ENCODE assay signal across 7 mouse cellular contexts in the genomic region with DNA sequence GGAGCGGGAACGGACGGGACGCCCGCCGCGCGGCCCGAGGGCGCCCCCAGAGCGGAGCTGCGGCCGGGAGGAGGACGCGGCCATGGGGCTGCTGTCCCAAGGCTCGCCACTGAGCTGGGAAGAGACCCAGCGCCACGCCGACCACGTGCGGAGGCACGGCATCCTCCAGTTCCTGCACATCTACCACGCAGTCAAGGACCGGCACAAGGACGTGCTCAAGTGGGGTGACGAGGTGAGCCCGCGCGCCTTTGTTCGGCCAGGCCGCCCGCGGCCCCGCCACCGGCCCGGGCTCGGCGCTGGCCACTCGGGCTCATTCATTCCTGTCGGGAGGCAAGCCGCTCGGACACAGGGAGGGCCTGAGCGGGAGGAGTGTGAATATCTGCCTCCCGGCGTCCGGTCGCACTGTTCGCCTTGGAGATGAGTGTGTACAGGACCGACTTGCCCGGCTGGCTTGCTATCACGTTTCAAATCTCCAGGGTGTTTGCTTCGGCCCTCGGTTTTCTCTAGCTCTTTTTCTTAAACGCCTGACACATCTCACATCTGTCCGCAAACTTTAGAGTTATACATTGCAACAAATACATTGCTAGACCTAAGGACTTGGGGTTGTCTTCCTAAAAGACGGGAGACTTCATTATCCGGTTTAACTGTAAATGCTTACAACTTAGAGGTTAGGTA. TPM values are rescaled to one million over a fixed set of nuclear protein-coding genes. Genes with fewer than 3 reads are reported as not detected.
DNase-seq lines count a peak whose midpoint lies in the region; ATAC-seq and TF ChIP-seq lines count a peak whose summit lies in the region.

No protein-coding gene starts in this region.

- H3K9ac ChIP-seq in ES-E14 (ENCODE audit: insufficient read depth, low read depth, low read length, poor library complexity, severe bottlenecking) = peak overlapping the region; percentile 79
- peak overlapping the region; percentile 88 for H3K9ac ChIP-seq in kidney, embryonic 16.5 days (replicated peaks; ENCODE audit: low read length)
- H3K9ac ChIP-seq in lung, embryonic 14.5 days = peak overlapping the region; percentile 76
- peak overlapping the region; percentile 80 for H3K9ac ChIP-seq in neural tube, embryonic 14.5 days (replicated peaks; ENCODE audit: low read depth, low read length)

- H3K4me3 ChIP-seq in ES-E14 (ENCODE audit: insufficient read depth in 1 of 2, low read depth in 1 of 2, low read length in 2 of 2, poor library complexity in 1 of 2, severe bottlenecking in 1 of 2) = peak overlapping the region; percentile 79 to 88
- peak overlapping the region; percentile 78 for H3K4me3 ChIP-seq in kidney, embryonic 16.5 days (ENCODE audit: low read length)
- H3K4me3 ChIP-seq in lung, embryonic 14.5 days (ENCODE audit: low read depth, low read length) = peak overlapping the region; percentile 76
- H3K4me3 ChIP-seq in neural tube, embryonic 14.5 days (ENCODE audit: low read depth, low read length) = peak overlapping the region; percentile 82

- no peak for DNase-seq in ES-E14 (ENCODE audit: low read depth, low spot score)
- DNase-seq in adrenal gland, adult 8-10 months = peak; percentile 74
- peak; percentile 83 for DNase-seq in embryo, embryonic 9.5 days (ENCODE audit: extremely low spot score)
- DNase-seq in gastrocnemius, postnatal 4 days (ENCODE audit: low spot score in 2 of 2) = peak; percentile 58 to 75
- peak; percentile 80 for DNase-seq in lung, embryonic 14.5 days

- peak overlapping the region; percentile 63 for H3K4me2 ChIP-seq in kidney, embryonic 16.5 days (replicated peaks; ENCODE audit: low read depth, low read length)
- H3K4me2 ChIP-seq in lung, embryonic 14.5 days = peak overlapping the region; percentile 79
- peak overlapping the region; percentile 70 for H3K4me2 ChIP-seq in neural tube, embryonic 14.5 days (ENCODE audit: low read depth, low read length)

- no peaks in the 10 kb centered on the region for H3K9me3 ChIP-seq in ES-E14 (ENCODE audit: control insufficient read depth, insufficient read depth, low read depth, low read length)
- no peaks in the 10 kb centered on the region for H3K9me3 ChIP-seq in kidney, embryonic 16.5 days (ENCODE audit: low read length)
- no peaks in the 10 kb centered on the region for H3K9me3 ChIP-seq in lung, embryonic 14.5 days (ENCODE audit: low read depth, low read length)
- H3K9me3 ChIP-seq in neural tube, embryonic 14.5 days (ENCODE audit: control insufficient read depth, low read length) = no peaks in the 10 kb centered on the region

- under 1% methylated on average over 56 of the region's 57 CpGs for WGBS in kidney, embryonic 16.5 days
- 0% methylated on average over 56 of the region's 57 CpGs for whole genome bisulfite sequencing in lung, embryonic 14.5 days
- under 1% methylated on average over 42 of the region's 57 CpGs for WGBS in neural tube, embryonic 14.5 days

- ATAC-seq in kidney, embryonic 16.5 days (ENCODE audit: low FRiP score, low TSS enrichment) = peak; percentile 85
- ATAC-seq in lung, embryonic 14.5 days (ENCODE audit: insufficient read depth) = peak; percentile 82
- peak; percentile 83 for ATAC-seq in neural tube, embryonic 14.5 days (ENCODE audit: low read depth)

- H3K4me1 ChIP-seq in ES-E14 (ENCODE audit: control insufficient read depth in 2 of 2, insufficient read depth in 2 of 2, low read length in 2 of 2, poor library complexity in 1 of 2) = peaks cover 0 to 4% of the 10 kb centered on the region in 2 experiments; a peak in 1 of 4 replicates
- peaks cover 19% of the 10 kb centered on the region; the same call in 1 of the 2 replicates for H3K4me1 ChIP-seq in kidney, embryonic 16.5 days (ENCODE audit: insufficient read depth, low read length)
- 0 out of 2 replicates have a peak, but pooled peaks cover 4% of the 10 kb centered on the region for H3K4me1 ChIP-seq in lung, embryonic 14.5 days (ENCODE audit: insufficient read depth)
- 0 out of 2 replicates have a peak, but pooled peaks cover 7% of the 10 kb centered on the region for H3K4me1 ChIP-seq in neural tube, embryonic 14.5 days (ENCODE audit: control insufficient read depth, insufficient read depth, low read length)

- no peak overlapping the region for H3K27ac ChIP-seq in ES-E14 (ENCODE audit: insufficient read depth, low read depth, low read length, poor library complexity, severe bottlenecking)
- peak overlapping the region; percentile 83 for H3K27ac ChIP-seq in kidney, embryonic 16.5 days (ENCODE audit: low read length)
- H3K27ac ChIP-seq in lung, embryonic 14.5 days (ENCODE audit: low read depth) = peak overlapping the region; percentile 80
- H3K27ac ChIP-seq in neural tube, embryonic 14.5 days (ENCODE audit: low read depth, low read length) = peak overlapping the region; percentile 79

- in situ Hi-C loops in ES-E14 (cut with MboI; ENCODE audit: low sequenced_read_pairs in 2 of 2, unreplicated experiment in 2 of 2) = no loop called here

- no peak for TF ChIP-seq CTCF in lung, embryonic 14.5 days (IDR thresholded peaks at IDR 0.05; ENCODE audit: low read depth)

- H3K27me3 ChIP-seq in kidney, embryonic 16.5 days (ENCODE audit: insufficient read depth, low read length) = no peaks in the 10 kb centered on the region
- H3K27me3 ChIP-seq in lung, embryonic 14.5 days (ENCODE audit: insufficient read depth, low read length) = no peaks in the 10 kb centered on the region
- H3K27me3 ChIP-seq in neural tube, embryonic 14.5 days (ENCODE audit: control insufficient read depth, insufficient read depth, low read length) = no peaks in the 10 kb centered on the region

- peaks cover 2% of the 10 kb centered on the region; the same call in 1 of the 2 replicates for H3K36me3 ChIP-seq in ES-E14 (ENCODE audit: control insufficient read depth, insufficient read depth, low read length, poor library complexity, severe bottlenecking)
- no peaks in the 10 kb centered on the region for H3K36me3 ChIP-seq in kidney, embryonic 16.5 days (ENCODE audit: insufficient read depth, low read length)
- no peaks in the 10 kb centered on the region for H3K36me3 ChIP-seq in lung, embryonic 14.5 days (ENCODE audit: insufficient read depth)
- no peaks in the 10 kb centered on the region for H3K36me3 ChIP-seq in neural tube, embryonic 14.5 days (ENCODE audit: control insufficient read depth, insufficient read depth, low read length)

TF ChIP-seq in ES-E14, 5 proteins besides CTCF, POLR2A, EP300 and RAD21:
- TF ChIP-seq ZNF384 (IDR thresholded peaks at IDR 0.05; ENCODE audit: low read depth, low read length) = no peak
- no peak for TF ChIP-seq CHD2 (IDR thresholded peaks at IDR 0.05; ENCODE audit: low read depth, low read length)
- no peak for TF ChIP-seq ZC3H11A (IDR thresholded peaks at IDR 0.05; ENCODE audit: borderline replicate concordance, low read depth, low read length)
- TF ChIP-seq HCFC1 (IDR thresholded peaks at IDR 0.05; ENCODE audit: borderline replicate concordance, insufficient read depth, low read length) = no peak
- TF ChIP-seq MAFK (IDR thresholded peaks at IDR 0.05; ENCODE audit: insufficient read depth, low read depth, low read length) = no peak

RNA-seq across cellular contexts. Expression of gene Gclc, which starts 0.5 kb away (rescaled TPM):
- 25.2 and 30.1 TPM in 2 replicates for total RNA-seq in ES-E14 (2012; rRNA removed)
- total RNA-seq in adrenal gland, adult 8-10 months (2022) = 10 to 100 TPM; 34.1 to 53.4 (median 41.2) TPM
- 10 to 100 TPM in 1 of 2 experiments, 1 to 10 TPM in 1; 7.2 to 10.1 TPM for total RNA-seq in gastrocnemius, postnatal 4 days (2021)
- 24.0 and 26.8 TPM in 2 replicates for polyA plus RNA-seq in kidney, embryonic 16.5 days (2015; fragmentation: Nextera tagmentation; extraction: Ambion mirVana)
- polyA plus RNA-seq in lung, embryonic 14.5 days (2014; fragmentation: Nextera tagmentation; extraction: Ambion mirVana) = 20.4 and 21.2 TPM in 2 replicates
- 22.3 and 25.1 TPM in 2 replicates for polyA plus RNA-seq in neural tube, embryonic 14.5 days (2014; fragmentation: Nextera tagmentation; extraction: Ambion mirVana)
